Mouse (Mus musculus) MEL (cell line): Measurements from ENCODE around the gene Stx3. TPM values are rescaled to one million over a fixed set of nuclear protein-coding genes. Genes with fewer than 3 reads are reported as not detected.
A peak's percentile ranks its signal among the peaks of the same experiment; 100 is the strongest.

ENCODE experiments used
- DNase-seq: peaks from one replicate; pipeline ENCODE4 v3.0.0; 2011; ENCODE audit warnings: low read depth, low spot score
- H3K27ac ChIP-seq: 2 replicates; pipeline ENCODE4 v1.5.1; 2012; ENCODE audit warnings: low read depth, mild to moderate bottlenecking, control low read depth, low read length, moderate library complexity; ENCODE audit not compliant: control insufficient read depth
- H3K27me3 ChIP-seq, 2 experiments: fragments of 150-350 bp in 1 of 2; sonication (generic) in 1 of 2; 2 replicates each; pipeline ENCODE4 v1.6.1; 2012; ENCODE audit warnings: low read length in 2 of 2, mild to moderate bottlenecking in 2 of 2, improper control_type of control experiment in 1 of 2, moderate library complexity in 1 of 2; ENCODE audit not compliant: insufficient read depth in 2 of 2, control insufficient read depth in 1 of 2
- H3K36me3 ChIP-seq, 2 experiments: 2 replicates each; pipeline ENCODE4 v1.6.1; 2012 to 2014; ENCODE audit warnings: low read length in 2 of 2, improper control_type of control experiment in 1 of 2, inconsistent platforms in 1 of 2, mild to moderate bottlenecking in 1 of 2; ENCODE audit not compliant: insufficient read depth in 2 of 2, control insufficient read depth in 1 of 2
- H3K4me1 ChIP-seq, 2 experiments: fragments of 150-350 bp in 1 of 2; sonication (generic) in 1 of 2; 2 replicates each; pipeline ENCODE4 v1.6.1; 2012; ENCODE audit warnings: low read length in 2 of 2, improper control_type of control experiment in 1 of 2, mild to moderate bottlenecking in 1 of 2; ENCODE audit not compliant: insufficient read depth in 2 of 2, control insufficient read depth in 1 of 2
- H3K4me3 ChIP-seq, 2 experiments: fragments of 150-350 bp in 1 of 2; sonication (generic) in 1 of 2; 2 replicates each; pipeline ENCODE4 v1.5.1; 2012; ENCODE audit warnings: low read depth in 2 of 2, low read length in 2 of 2, mild to moderate bottlenecking in 2 of 2, moderate library complexity in 2 of 2, control low read depth in 1 of 2, improper control_type of control experiment in 1 of 2; ENCODE audit not compliant: control insufficient read depth in 1 of 2, insufficient read depth in 1 of 2
- H3K79me2 ChIP-seq: 2 replicates; pipeline ENCODE4 v1.6.1; 2012; ENCODE audit warnings: mild to moderate bottlenecking, low read length, moderate library complexity; ENCODE audit not compliant: control insufficient read depth, poor library complexity, insufficient read depth
- H3K9ac ChIP-seq: 2 replicates; pipeline ENCODE4 v1.6.1; 2012; ENCODE audit warnings: low read depth, mild to moderate bottlenecking, control low read depth, low read length, moderate library complexity; ENCODE audit not compliant: control insufficient read depth, poor library complexity, severe bottlenecking
- H3K9me3 ChIP-seq: fragments of 150-350 bp; sonication (generic); replicated peaks from 2 replicates; pipeline ENCODE4 v1.6.1; 2012; ENCODE audit warnings: mild to moderate bottlenecking, low read length, improper control_type of control experiment, moderate library complexity; ENCODE audit not compliant: insufficient read depth
- BHLHE40 ChIP-seq: IDR thresholded peaks from 2 replicates; pipeline ENCODE4 v1.6.1; 2012; ENCODE audit warnings: low read depth, mild to moderate bottlenecking, inconsistent platforms, low read length, improper control_type of control experiment, borderline replicate concordance
- CHD1 ChIP-seq: IDR thresholded peaks from 2 replicates; pipeline ENCODE4 v1.6.1; 2012; ENCODE audit warnings: low read depth, mild to moderate bottlenecking, inconsistent platforms, low read length, improper control_type of control experiment
- CHD2 ChIP-seq: IDR thresholded peaks from 2 replicates; pipeline ENCODE4 v1.6.1; 2011; ENCODE audit warnings: low read length, improper control_type of control experiment
- E2F4 ChIP-seq: IDR thresholded peaks from 2 replicates; pipeline ENCODE4 v1.6.1; 2011; ENCODE audit warnings: low read depth, low read length, improper control_type of control experiment, borderline replicate concordance
- EP300 ChIP-seq, 2 experiments: IDR thresholded peaks; 2 replicates each; pipeline ENCODE4 v1.6.1; 2011; ENCODE audit warnings: improper control_type of control experiment in 2 of 2, low read length in 2 of 2, low read depth in 1 of 2, mild to moderate bottlenecking in 1 of 2
- ETS1 ChIP-seq: IDR thresholded peaks from 2 replicates; pipeline ENCODE4 v1.6.1; 2012; ENCODE audit warnings: low read depth, mild to moderate bottlenecking, inconsistent platforms, low read length, improper control_type of control experiment, moderate library complexity
- GABPA ChIP-seq: IDR thresholded peaks from 2 replicates; pipeline ENCODE4 v1.6.1; 2012; ENCODE audit warnings: low read depth, mild to moderate bottlenecking, inconsistent platforms, low read length, improper control_type of control experiment, moderate library complexity
- GATA1 ChIP-seq: IDR thresholded peaks from 2 replicates; pipeline ENCODE4 v1.6.1; 2011; ENCODE audit warnings: low read depth, low read length, improper control_type of control experiment
- HCFC1 ChIP-seq: IDR thresholded peaks from 2 replicates; pipeline ENCODE4 v1.6.1; 2012; ENCODE audit warnings: low read depth, mild to moderate bottlenecking, inconsistent platforms, low read length, improper control_type of control experiment, moderate library complexity
- JUND ChIP-seq: IDR thresholded peaks from 2 replicates; pipeline ENCODE4 v1.6.1; 2011; ENCODE audit warnings: low read depth, mild to moderate bottlenecking, improper control_type of control experiment, low read length
- KAT2A ChIP-seq: conservative IDR thresholded peaks from 2 replicates; pipeline ENCODE4 v1.6.1; 2012; ENCODE audit warnings: low read depth, low read length, improper control_type of control experiment, inconsistent platforms
- MAFK ChIP-seq: IDR thresholded peaks from 2 replicates; pipeline ENCODE4 v1.6.1; 2011; ENCODE audit warnings: low read depth, mild to moderate bottlenecking, low read length, improper control_type of control experiment, borderline replicate concordance
- MAX ChIP-seq: IDR thresholded peaks from 2 replicates; pipeline ENCODE4 v1.6.1; 2011; ENCODE audit warnings: low read length, improper control_type of control experiment
- MAZ ChIP-seq: IDR thresholded peaks from 2 replicates; pipeline ENCODE4 v1.6.1; 2012; ENCODE audit warnings: low read depth, mild to moderate bottlenecking, inconsistent platforms, low read length, improper control_type of control experiment
- MEF2A ChIP-seq: IDR thresholded peaks from 2 replicates; pipeline ENCODE4 v1.6.1; 2014; ENCODE audit warnings: low read depth, mild to moderate bottlenecking, inconsistent platforms, low read length, improper control_type of control experiment; ENCODE audit not compliant: poor library complexity, insufficient replicate concordance, severe bottlenecking; ENCODE audit errors: extremely low read depth
- MYB ChIP-seq: IDR thresholded peaks from 2 replicates; pipeline ENCODE4 v1.6.1; 2011; ENCODE audit warnings: mild to moderate bottlenecking, low read depth, low read length, improper control_type of control experiment
- NELFE ChIP-seq: IDR thresholded peaks from 2 replicates; pipeline ENCODE4 v1.6.1; 2011; ENCODE audit warnings: low read depth, low read length, improper control_type of control experiment
- NRF1 ChIP-seq: IDR thresholded peaks from 2 replicates; pipeline ENCODE4 v1.6.1; 2014; ENCODE audit warnings: low read depth, mild to moderate bottlenecking, inconsistent platforms, low read length, improper control_type of control experiment, moderate library complexity; ENCODE audit not compliant: poor library complexity, insufficient read depth, severe bottlenecking
- POLR2A ChIP-seq, 2 experiments: IDR thresholded peaks; 2 replicates each; pipeline ENCODE4 v1.6.1; 2011 to 2012; ENCODE audit warnings: low read length in 2 of 2, mild to moderate bottlenecking in 2 of 2, control low read depth in 1 of 2, improper control_type of control experiment in 1 of 2, low read depth in 1 of 2, moderate library complexity in 1 of 2; ENCODE audit not compliant: control insufficient read depth in 1 of 2, insufficient read depth in 1 of 2, poor library complexity in 1 of 2
- POLR2AphosphoS2 ChIP-seq: IDR thresholded peaks from 2 replicates; pipeline ENCODE4 v1.6.1; 2011; ENCODE audit warnings: low read length, improper control_type of control experiment
- POLR2AphosphoS5 ChIP-seq: IDR thresholded peaks from 2 replicates; pipeline ENCODE4 v1.6.1; 2012; ENCODE audit warnings: low read depth, borderline replicate concordance, mild to moderate bottlenecking, inconsistent platforms, low read length, moderate library complexity, mixed read lengths
- RAD21 ChIP-seq: IDR thresholded peaks from 2 replicates; pipeline ENCODE4 v1.6.1; 2011; ENCODE audit warnings: mild to moderate bottlenecking, low read depth, low read length, improper control_type of control experiment
- RCOR1 ChIP-seq: IDR thresholded peaks from 2 replicates; pipeline ENCODE4 v1.6.1; 2012; ENCODE audit warnings: low read depth, mild to moderate bottlenecking, inconsistent platforms, low read length, improper control_type of control experiment
- SIN3A ChIP-seq: IDR thresholded peaks from 2 replicates; pipeline ENCODE4 v1.6.1; 2012; ENCODE audit warnings: low read length, improper control_type of control experiment, inconsistent platforms
- SMC3 ChIP-seq: IDR thresholded peaks from 2 replicates; pipeline ENCODE4 v1.6.1; 2011; ENCODE audit warnings: low read depth, low read length, improper control_type of control experiment
- TAL1 ChIP-seq: IDR thresholded peaks from 2 replicates; pipeline ENCODE4 v1.6.1; 2012; ENCODE audit warnings: mild to moderate bottlenecking, inconsistent platforms, low read length, moderate library complexity, mixed read lengths
- TBP ChIP-seq: IDR thresholded peaks from 2 replicates; pipeline ENCODE4 v1.8.0; 2011; ENCODE audit warnings: low read depth, low read length, improper control_type of control experiment
- TCF12 ChIP-seq: IDR thresholded peaks from 2 replicates; pipeline ENCODE4 v1.6.1; 2014; ENCODE audit warnings: low read depth, mild to moderate bottlenecking, inconsistent platforms, low read length, improper control_type of control experiment, moderate library complexity
- UBTF ChIP-seq: IDR thresholded peaks from 2 replicates; pipeline ENCODE4 v1.6.1; 2012; ENCODE audit warnings: low read depth, mild to moderate bottlenecking, inconsistent platforms, low read length, improper control_type of control experiment, moderate library complexity, borderline replicate concordance; ENCODE audit not compliant: insufficient read depth
- USF1 ChIP-seq: IDR thresholded peaks from 2 replicates; pipeline ENCODE4 v1.6.1; 2014; ENCODE audit warnings: low read depth, mild to moderate bottlenecking, inconsistent platforms, low read length, improper control_type of control experiment, moderate library complexity
- USF2 ChIP-seq, 2 experiments: IDR thresholded peaks; 2 replicates each; pipeline ENCODE4 v1.6.1; 2011 to 2012; ENCODE audit warnings: improper control_type of control experiment in 2 of 2, low read length in 2 of 2, borderline replicate concordance in 1 of 2, inconsistent platforms in 1 of 2, low read depth in 1 of 2, mild to moderate bottlenecking in 1 of 2; ENCODE audit not compliant: insufficient read depth in 1 of 2
- ZC3H11A ChIP-seq: IDR thresholded peaks from 2 replicates; pipeline ENCODE4 v1.6.1; 2012; ENCODE audit warnings: low read depth, mild to moderate bottlenecking, inconsistent platforms, low read length, improper control_type of control experiment
- ZKSCAN1 ChIP-seq: IDR thresholded peaks from 2 replicates; pipeline ENCODE4 v1.6.1; 2012; ENCODE audit warnings: low read depth, mild to moderate bottlenecking, inconsistent platforms, low read length, improper control_type of control experiment, moderate library complexity
- ZMIZ1 ChIP-seq: IDR thresholded peaks from 2 replicates; pipeline ENCODE4 v1.6.1; 2012; ENCODE audit warnings: low read depth, mild to moderate bottlenecking, inconsistent platforms, low read length, improper control_type of control experiment, moderate library complexity
- ZNF384 ChIP-seq: IDR thresholded peaks from 2 replicates; pipeline ENCODE4 v1.6.1; 2012; ENCODE audit warnings: low read depth, mild to moderate bottlenecking, inconsistent platforms, low read length, improper control_type of control experiment
- polyA plus RNA-seq, 2 experiments: library from polyadenylated mRNA; stranded (reverse) in 1 of 2; unstranded in 1 of 2; fragments of >175 nt in 1 of 2; fragments of >200 nt in 1 of 2; gene quantifications; 2 replicates each; pipeline versions ENCODE4 v1.2.1 to v1.2.4; 2012; ENCODE audit warnings: low replicate concordance in 2 of 2, low read depth in 1 of 2; ENCODE audit not compliant: insufficient read length in 2 of 2, insufficient read depth in 1 of 2, missing spikeins in 1 of 2
- total RNA-seq: library from RNA; depleted of rRNA; stranded (reverse); fragments of 300-350 nt; gene quantifications from 2 replicates; pipeline ENCODE4 v1.2.3, GENCODE M21; 2012

Stx3 gene
- total and polyA plus RNA-seq, 3 experiments, result 0.73 to 3.0 TPM; not detected in 1

DNA sequence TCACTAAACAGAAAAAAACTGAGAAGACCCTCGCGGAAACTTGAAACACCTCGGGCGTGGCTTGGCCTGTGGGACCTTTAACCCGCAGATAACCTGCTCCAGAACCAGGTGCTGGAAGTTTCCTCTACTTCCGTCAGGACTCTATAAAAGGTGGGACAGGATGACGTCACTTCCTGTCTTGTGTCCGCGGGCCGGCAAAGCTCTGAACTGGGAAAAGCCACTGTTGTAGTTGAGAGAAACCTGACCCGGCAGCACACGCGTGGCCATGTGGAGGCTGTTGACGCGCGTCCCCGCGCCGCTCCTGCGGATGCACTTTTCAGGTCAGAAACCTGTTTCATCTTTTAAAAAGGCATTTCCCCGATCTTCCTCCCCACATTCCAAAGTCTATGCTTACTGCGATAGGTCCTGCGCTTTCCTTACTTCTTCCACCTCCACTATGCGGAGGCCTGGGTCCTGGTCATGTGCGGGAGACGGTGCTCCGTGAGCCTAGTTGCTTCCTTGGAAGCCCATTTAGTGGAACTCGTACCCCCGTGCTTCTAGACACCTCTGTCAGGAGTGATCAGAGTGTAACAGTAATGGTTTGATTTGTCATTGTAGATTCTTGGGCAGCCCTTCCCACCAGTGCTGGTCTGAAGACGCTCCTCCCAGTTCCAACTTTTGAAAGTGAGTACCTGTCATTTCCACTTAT lies 48.9 kb downstream of the Stx3 start, which contains the start of gene Mrpl16:
TSS of gene Mrpl16 (plus strand) at position 187 of the 688 bp plus-strand sequence.
- H3K9me3 ChIP-seq, result no peaks in the 10 kb centered on the region
- H3K27ac ChIP-seq, result peak within 1 kb of the TSS; percentile 46
- H3K36me3 ChIP-seq, result peaks cover 8 to 13% of the 10 kb centered on the region in 2 experiments
- H3K4me1 ChIP-seq, result peaks cover 7 to 9% of the 10 kb centered on the region in 2 experiments; a peak in 3 of 4 replicates
- peak within 1 kb of the TSS; percentile 86 for H3K9ac ChIP-seq
- peak within 1 kb of the TSS; percentile 59 to 96 for H3K4me3 ChIP-seq
- H3K79me2 ChIP-seq, result peaks cover 14% of the 10 kb centered on the region
- DNase-seq, result peak; percentile 96
- no peaks in the 10 kb centered on the region for H3K27me3 ChIP-seq
- 0 out of 2 replicates have a peak, but pooled peaks have one; percentile 17 for TF ChIP-seq ZC3H11A
- peak; percentile 51 to 89 for TF ChIP-seq POLR2A (IDR thresholded peaks at IDR 0.05; ENCODE audit: control insufficient read depth in 1 of 2, insufficient read depth in 1 of 2, low read depth in 1 of 2, low read length in 2 of 2, poor library complexity in 1 of 2)
- TF ChIP-seq POLR2AphosphoS5, result no peak
- TF ChIP-seq E2F4, result no peak; the same call in 1 of the 2 replicates
- TF ChIP-seq NELFE, result peak; percentile 65
- TF ChIP-seq ZKSCAN1, result no peak
- no peak for TF ChIP-seq RCOR1
- no peak for TF ChIP-seq MAZ
- no peak for TF ChIP-seq MYB
- TF ChIP-seq POLR2AphosphoS2, result peak; percentile 57; the same call in 1 of the 2 replicates
- TF ChIP-seq ZMIZ1, result 0 out of 2 replicates have a peak, but pooled peaks have one; percentile 54
- TF ChIP-seq MAFK, result no peak
- TF ChIP-seq GATA1, result peak; percentile 68
- TF ChIP-seq TBP, result peak; percentile 92
- TF ChIP-seq UBTF, result no peak
- TF ChIP-seq USF2 (IDR thresholded peaks at IDR 0.05; ENCODE audit: borderline replicate concordance in 1 of 2, insufficient read depth in 1 of 2, low read depth in 1 of 2, low read length in 2 of 2), result no peak
- no peak for TF ChIP-seq NRF1
- TF ChIP-seq JUND, result peak; percentile 87
- peak; percentile 89 for TF ChIP-seq SIN3A
- TF ChIP-seq TCF12, result peak; percentile 68
- 0 out of 2 replicates have a peak, but pooled peaks have one; percentile 17 for TF ChIP-seq USF1
- peak; percentile 56; the same call in 1 of the 2 replicates for TF ChIP-seq KAT2A
- TF ChIP-seq BHLHE40, result no peak
- peak; percentile 77 for TF ChIP-seq ETS1
- TF ChIP-seq MEF2A, result no peak
- TF ChIP-seq MAX, result peak; percentile 78; the same call in 1 of the 2 replicates
- no peak for TF ChIP-seq SMC3
- TF ChIP-seq EP300 (IDR thresholded peaks at IDR 0.05; ENCODE audit: low read depth in 1 of 2, low read length in 2 of 2), result peak in 1 of 2 experiments; percentile 41; a peak in 1 of 4 replicates
- TF ChIP-seq ZNF384, result peak; percentile 22; the same call in 1 of the 2 replicates
- no peak for TF ChIP-seq TAL1
- TF ChIP-seq HCFC1, result peak; percentile 91
- no peak for TF ChIP-seq GABPA
- no peak for TF ChIP-seq RAD21
- no peak for TF ChIP-seq CHD2
- TF ChIP-seq CHD1, result no peak
